Mouse (Mus musculus): ENCODE measurements at regions not wholly inside any gene's neighbourhood (a gene's known extent, or its start where the extent isn't known, plus 50 kb on each side); places are given as distances from the start of the nearest gene placed in this dataset.
A peak's percentile ranks its signal among the peaks of the same experiment; 100 is the strongest.

DNA sequence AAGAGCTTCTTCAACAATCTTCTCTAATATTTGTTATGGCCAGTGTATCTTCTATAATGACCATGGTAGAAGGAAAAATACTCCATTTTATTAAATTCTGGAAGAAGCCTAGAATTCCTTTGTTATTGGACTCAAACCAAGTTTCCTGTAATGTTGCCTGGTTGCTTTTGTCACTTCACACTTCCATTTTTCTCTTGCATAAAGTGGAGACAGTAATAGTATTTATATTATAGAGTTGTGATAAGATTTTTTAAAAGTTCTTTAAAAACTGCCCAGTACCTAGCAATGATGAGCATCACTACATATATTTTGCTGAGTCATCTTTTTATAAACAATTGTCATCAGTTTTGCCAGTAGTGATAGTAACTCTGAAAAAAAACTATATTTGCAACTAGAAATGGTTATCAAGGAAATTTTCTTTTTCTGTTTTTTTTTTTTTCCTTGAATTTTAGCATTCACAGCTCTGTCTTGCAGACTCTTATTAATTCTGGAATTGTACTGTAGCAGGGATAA lies 415.2 kb upstream of the Aga start:
- DNase-seq (ENCODE audit: low spot score), result no peak

- no peak for DNase-seq (ENCODE audit: low spot score)
Observed at GRCm38 (mm10) chr8:53140041-53140440, 371.5 kb upstream of the Aga start.

DNA sequence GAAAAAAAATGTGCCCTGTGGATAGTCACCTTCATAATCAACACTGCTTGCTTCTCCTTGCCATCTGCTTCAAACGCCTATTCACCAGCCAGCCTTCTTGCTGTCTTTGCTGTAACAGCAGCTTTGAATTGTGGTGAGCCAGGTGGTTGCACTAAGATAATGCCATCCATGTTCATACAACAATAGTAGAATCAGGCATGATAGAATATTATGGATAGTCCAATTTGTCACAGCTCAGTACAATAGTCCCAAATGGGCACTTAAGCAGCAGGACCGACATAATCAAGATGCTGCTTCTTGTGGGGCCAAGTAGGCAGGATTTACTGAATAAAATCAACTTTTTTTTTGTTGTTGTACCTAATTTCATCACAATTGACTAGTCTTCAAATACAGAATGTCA lies 362.6 kb upstream of the Aga start:
- DNase-seq (ENCODE audit: low spot score), result no peak

DNA sequence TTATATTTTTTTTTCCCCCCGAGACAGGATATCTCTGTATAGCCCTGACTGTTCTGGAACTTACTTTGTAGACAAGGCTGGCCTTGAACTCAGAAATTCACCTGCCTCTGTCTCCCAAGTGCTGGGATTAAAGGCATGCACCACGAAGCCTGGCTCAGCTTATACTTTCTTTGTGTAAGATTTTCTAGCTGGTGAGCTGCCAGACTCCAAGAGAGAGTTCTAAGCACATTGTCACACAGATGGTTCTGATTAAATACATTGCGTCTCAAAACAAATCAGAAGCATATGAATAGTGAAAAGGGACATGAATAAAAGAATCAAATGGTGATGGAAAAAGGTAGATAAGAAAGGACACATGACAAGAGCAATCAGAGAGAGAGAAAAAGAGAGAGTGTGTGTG lies 347.5 kb upstream of the Aga start:
- no peak for DNase-seq (ENCODE audit: low spot score)

GRCm38 (mm10) chr8:53171694-53172299 lies 339.7 kb upstream of the Aga start:
- peak; percentile 3 for DNase-seq (ENCODE audit: low spot score)

GRCm38 (mm10) chr8:53192519-53192918 lies 319.0 kb upstream of the Aga start:
- no peak for DNase-seq (ENCODE audit: low spot score)

GRCm38 (mm10) chr8:53222194-53222593 lies 289.3 kb upstream of the Aga start:
- DNase-seq (ENCODE audit: low spot score), result peak; percentile 7

Measured in retina, embryonic 14.5 days (tissue).